Mouse (Mus musculus): ENCODE measurements around the gene Dchs2. TPM values are rescaled to one million over a fixed set of nuclear protein-coding genes. Genes with fewer than 3 reads are reported as not detected.

The Dchs2 gene
- polyA plus RNA-seq, 1 experiment from 2014 or later, result 0.35 TPM

DNA sequence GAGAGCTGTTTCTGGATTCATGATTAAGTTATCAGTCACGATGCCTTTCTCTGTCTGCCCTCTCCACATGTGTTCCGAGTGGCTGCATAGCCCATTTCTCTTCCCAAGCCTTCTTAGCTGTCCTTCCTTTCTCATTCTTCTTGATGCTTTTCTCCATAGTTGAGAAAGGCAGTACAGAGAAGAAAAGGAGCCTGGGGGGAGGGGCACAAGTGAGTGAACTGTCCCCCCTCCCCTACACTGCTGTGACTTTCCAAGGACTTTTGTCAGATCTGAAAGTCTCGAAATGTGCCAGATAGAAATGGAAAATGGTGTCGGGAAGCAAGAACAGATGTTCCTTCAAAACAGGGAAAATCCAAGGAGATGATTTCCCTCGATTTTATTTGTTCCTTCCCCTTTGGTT is 118.8 kb downstream of the Dchs2 start:
- 68% methylated on average over 5 of the region's 5 CpGs for WGBS
- H3K27me3 ChIP-seq (ENCODE audit: control insufficient read depth, insufficient read depth, low read length), result no peaks in the 10 kb centered on the region
- no peak overlapping the region for H3K4me2 ChIP-seq (replicated peaks; ENCODE audit: low read depth)
- TF ChIP-seq EP300 (optimal IDR thresholded peaks at IDR 0.05), result no peak
- no peak for TF ChIP-seq CTCF (IDR thresholded peaks at IDR 0.05; ENCODE audit: low read depth)
- H3K36me3 ChIP-seq (ENCODE audit: control insufficient read depth, insufficient read depth, low read length), result no peaks in the 10 kb centered on the region
- no peak overlapping the region for H3K4me3 ChIP-seq (ENCODE audit: low read depth, low read length)
- DNase-seq (ENCODE audit: low spot score) (no peak), ATAC-seq (ENCODE audit: low FRiP score, low TSS enrichment) (no peak)
- H3K9me3 ChIP-seq (ENCODE audit: control insufficient read depth, low read length), result no peaks in the 10 kb centered on the region
- no peak overlapping the region for H3K27ac ChIP-seq (replicated peaks)
- H3K9ac ChIP-seq (ENCODE audit: low read length), result no peak overlapping the region
- H3K4me1 ChIP-seq (replicated peaks; ENCODE audit: control insufficient read depth, insufficient read depth), result no peaks in the 10 kb centered on the region

DNA sequence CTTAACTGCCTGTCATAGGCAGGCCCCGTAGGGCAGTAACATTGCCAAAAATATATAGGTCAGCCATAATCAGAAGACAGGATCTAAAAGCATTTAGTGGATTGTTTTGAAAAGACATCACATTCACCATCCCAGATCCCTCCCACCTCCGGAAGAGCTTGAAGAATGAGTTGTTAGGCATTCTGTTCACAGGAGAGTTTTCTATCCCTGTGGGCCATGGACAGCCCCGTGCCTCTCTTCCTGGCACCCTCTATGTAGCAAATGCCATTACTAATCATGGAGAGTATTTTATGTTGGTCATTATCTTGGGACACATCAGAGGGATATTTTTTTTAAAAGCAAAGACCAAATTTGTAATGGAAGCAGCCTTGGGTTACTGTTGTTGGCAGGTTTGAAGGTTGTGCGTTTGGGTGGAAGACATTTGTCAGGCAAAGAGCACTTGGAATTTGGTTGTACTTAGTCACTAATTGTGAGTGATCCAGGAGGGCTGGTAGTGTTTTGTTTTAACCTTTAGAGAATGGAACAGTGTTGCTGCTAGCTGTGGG is 122.3 kb downstream of the Dchs2 start:
- Histone ChIP-seq H3K9me3 (ENCODE audit: control insufficient read depth, low read length) (no peaks in the 10 kb centered on the region), H3K27ac (replicated peaks) (no peak overlapping the region), H3K4me1 (replicated peaks; ENCODE audit: control insufficient read depth, insufficient read depth) (no peaks in the 10 kb centered on the region), H3K36me3 (ENCODE audit: control insufficient read depth, insufficient read depth, low read length) (no peaks in the 10 kb centered on the region), H3K4me3 (ENCODE audit: low read depth, low read length) (no peak overlapping the region), H3K4me2 (replicated peaks; ENCODE audit: low read depth) (no peak overlapping the region), H3K9ac (ENCODE audit: low read length) (no peak overlapping the region), H3K27me3 (ENCODE audit: control insufficient read depth, insufficient read depth, low read length) (no peaks in the 10 kb centered on the region)
- 68% methylated on average over 4 of the region's 4 CpGs for WGBS
- TF ChIP-seq EP300 (optimal IDR thresholded peaks at IDR 0.05) (no peak), CTCF (IDR thresholded peaks at IDR 0.05; ENCODE audit: low read depth) (no peak)
- DNase-seq (ENCODE audit: low spot score), result no peak
- ATAC-seq (ENCODE audit: low FRiP score, low TSS enrichment), result no peak

DNA sequence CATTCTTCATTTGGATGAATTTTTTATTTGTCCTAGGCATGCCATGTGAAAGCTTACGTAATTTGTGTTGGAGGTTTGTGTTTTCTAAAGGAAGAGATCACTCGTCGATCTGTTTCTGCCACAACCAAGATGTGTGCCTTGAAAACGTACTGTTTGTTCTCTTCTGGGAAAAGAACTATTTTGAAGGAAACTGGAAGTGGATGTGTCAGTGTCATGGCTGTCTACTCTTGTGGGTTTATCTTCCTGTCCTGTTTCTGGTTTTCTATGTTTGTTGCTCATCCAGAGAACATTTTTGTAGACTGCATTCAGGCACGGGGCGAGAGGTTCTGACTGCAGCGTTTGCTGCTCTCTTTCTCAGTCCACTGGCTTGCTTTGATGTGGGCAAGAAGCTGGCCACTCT is 124.2 kb downstream of the Dchs2 start:
- WGBS, result 57% methylated on average over 7 of the region's 7 CpGs
- Histone ChIP-seq H3K27ac (replicated peaks) (no peak overlapping the region), H3K4me2 (replicated peaks; ENCODE audit: low read depth) (no peak overlapping the region), H3K9me3 (ENCODE audit: control insufficient read depth, low read length) (no peaks in the 10 kb centered on the region), H3K9ac (ENCODE audit: low read length) (no peak overlapping the region), H3K4me1 (replicated peaks; ENCODE audit: control insufficient read depth, insufficient read depth) (no peaks in the 10 kb centered on the region), H3K36me3 (ENCODE audit: control insufficient read depth, insufficient read depth, low read length) (no peaks in the 10 kb centered on the region), H3K27me3 (ENCODE audit: control insufficient read depth, insufficient read depth, low read length) (no peaks in the 10 kb centered on the region), H3K4me3 (ENCODE audit: low read depth, low read length) (no peak overlapping the region)
- ATAC-seq (ENCODE audit: low FRiP score, low TSS enrichment) (no peak), DNase-seq (ENCODE audit: low spot score) (no peak)
- TF ChIP-seq EP300 (optimal IDR thresholded peaks at IDR 0.05), result no peak
- TF ChIP-seq CTCF (IDR thresholded peaks at IDR 0.05; ENCODE audit: low read depth), result no peak

DNA sequence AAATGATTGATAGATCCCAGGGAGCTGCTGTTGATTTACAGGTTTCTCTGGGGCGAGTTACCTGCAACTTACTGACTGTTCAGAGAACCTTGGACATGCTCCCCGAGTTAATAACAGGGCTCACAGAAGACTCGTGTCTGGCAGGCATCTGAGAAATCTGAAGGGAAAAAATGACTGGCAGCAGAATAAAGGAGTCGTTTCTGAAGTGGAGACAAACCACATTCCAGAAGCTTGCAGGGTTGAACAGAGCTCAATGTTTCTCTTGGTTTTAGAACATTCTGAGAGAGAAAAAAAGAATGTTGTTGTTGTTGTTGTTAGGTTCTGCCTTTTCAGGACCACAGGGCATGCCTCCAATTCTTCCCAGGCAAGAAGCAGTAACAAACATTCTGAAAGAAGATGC is 131.7 kb downstream of the Dchs2 start:
- WGBS, result 45% methylated on average over 4 of the region's 4 CpGs
- no peak overlapping the region for H3K9ac ChIP-seq (ENCODE audit: low read length)
- no peak for TF ChIP-seq CTCF (IDR thresholded peaks at IDR 0.05; ENCODE audit: low read depth)
- no peak for TF ChIP-seq EP300 (optimal IDR thresholded peaks at IDR 0.05)
- DNase-seq (ENCODE audit: low spot score), result no peak
- H3K27ac ChIP-seq (replicated peaks), result no peak overlapping the region
- no peaks in the 10 kb centered on the region for H3K9me3 ChIP-seq (ENCODE audit: control insufficient read depth, low read length)
- H3K36me3 ChIP-seq (ENCODE audit: control insufficient read depth, insufficient read depth, low read length), result no peaks in the 10 kb centered on the region
- no peaks in the 10 kb centered on the region for H3K27me3 ChIP-seq (ENCODE audit: control insufficient read depth, insufficient read depth, low read length)
- no peak for ATAC-seq (ENCODE audit: low FRiP score, low TSS enrichment)
- H3K4me3 ChIP-seq (ENCODE audit: low read depth, low read length), result no peak overlapping the region
- no peak overlapping the region for H3K4me2 ChIP-seq (replicated peaks; ENCODE audit: low read depth)
- no peaks in the 10 kb centered on the region for H3K4me1 ChIP-seq (replicated peaks; ENCODE audit: control insufficient read depth, insufficient read depth)

- TF ChIP-seq CTCF (IDR thresholded peaks at IDR 0.05; ENCODE audit: low read depth) (no peak), EP300 (optimal IDR thresholded peaks at IDR 0.05) (no peak)
- ATAC-seq (ENCODE audit: low FRiP score, low TSS enrichment) (no peak), DNase-seq (ENCODE audit: low spot score) (no peak)
- Histone ChIP-seq H3K4me3 (ENCODE audit: low read depth, low read length) (no peak overlapping the region), H3K27me3 (ENCODE audit: control insufficient read depth, insufficient read depth, low read length) (no peaks in the 10 kb centered on the region), H3K4me2 (replicated peaks; ENCODE audit: low read depth) (no peak overlapping the region), H3K36me3 (ENCODE audit: control insufficient read depth, insufficient read depth, low read length) (no peaks in the 10 kb centered on the region), H3K27ac (replicated peaks) (no peak overlapping the region), H3K4me1 (replicated peaks; ENCODE audit: control insufficient read depth, insufficient read depth) (no peaks in the 10 kb centered on the region), H3K9me3 (ENCODE audit: control insufficient read depth, low read length) (no peaks in the 10 kb centered on the region), H3K9ac (ENCODE audit: low read length) (no peak overlapping the region)
- WGBS, result 67% methylated on average over 4 of the region's 4 CpGs
These were observed 138.3 kb downstream of the Dchs2 start for GRCm38 (mm10) chr3:83266009-83266408.

- Histone ChIP-seq H3K9me3 (ENCODE audit: control insufficient read depth, low read length) (no peaks in the 10 kb centered on the region), H3K27ac (replicated peaks) (no peak overlapping the region), H3K4me2 (replicated peaks; ENCODE audit: low read depth) (no peak overlapping the region), H3K9ac (ENCODE audit: low read length) (no peak overlapping the region), H3K27me3 (ENCODE audit: control insufficient read depth, insufficient read depth, low read length) (no peaks in the 10 kb centered on the region), H3K4me3 (ENCODE audit: low read depth, low read length) (no peak overlapping the region), H3K4me1 (replicated peaks; ENCODE audit: control insufficient read depth, insufficient read depth) (no peaks in the 10 kb centered on the region), H3K36me3 (ENCODE audit: control insufficient read depth, insufficient read depth, low read length) (no peaks in the 10 kb centered on the region)
- no peak for ATAC-seq (ENCODE audit: low FRiP score, low TSS enrichment)
- TF ChIP-seq EP300 (optimal IDR thresholded peaks at IDR 0.05) (no peak), CTCF (IDR thresholded peaks at IDR 0.05; ENCODE audit: low read depth) (no peak)
- WGBS, result 84% methylated on average over 14 of the region's 14 CpGs
- DNase-seq (ENCODE audit: low spot score), result no peak
These were observed 142.5 kb downstream of the Dchs2 start for GRCm38 (mm10) chr3:83270228-83270627.
